Mouse (Mus musculus): ENCODE results near the gene Tpi1. TPM values are rescaled to one million over a fixed set of nuclear protein-coding genes. Genes with fewer than 3 reads are reported as not detected.
"Not testable (repeated sequence)": the region's sequence is repeated elsewhere in the genome, so short reads cannot be mapped to it uniquely, and the experiment has no call there.

Gene Tpi1
- polyA plus RNA-seq, 1 experiment from 2014 or later = 461 TPM

DNA sequence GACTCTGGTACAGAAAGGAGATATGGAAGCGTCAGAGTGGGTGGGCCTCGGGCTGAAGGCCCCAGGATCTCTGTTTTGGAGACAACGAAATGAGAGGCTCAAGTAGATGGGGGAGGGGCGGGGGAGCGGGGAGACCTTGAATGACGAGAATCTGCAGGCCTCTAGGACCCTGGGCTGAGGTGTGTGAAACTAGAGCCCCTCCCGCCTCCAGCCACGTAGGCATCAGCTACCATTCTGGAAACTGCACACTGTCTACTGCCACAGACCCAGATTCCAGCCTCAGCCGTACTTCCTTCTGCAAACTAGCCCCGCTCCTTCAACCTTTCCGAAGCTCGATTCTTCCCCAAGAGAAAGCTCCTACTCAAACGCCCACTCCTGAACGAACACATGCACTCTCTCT lies 42.2 kb upstream of the Tpi1 start:
- 9% methylated on average over 14 of the region's 14 CpGs for WGBS
- Histone ChIP-seq H3K27me3 (replicated peaks) (no peaks in the 10 kb centered on the region), H3K4me3 (peak overlapping the region; percentile 75), H3K36me3 (peaks cover 8% of the 10 kb centered on the region; the same call in 1 of the 2 replicates), H3K9ac (peak overlapping the region; percentile 94), H3K4me1 (peaks cover 42% of the 10 kb centered on the region), H3K9me3 (no peaks in the 10 kb centered on the region), H3K27ac (peak overlapping the region; percentile 95), H3K4me2 (replicated peaks) (peak overlapping the region; percentile 87)
- ATAC-seq (ENCODE audit: low FRiP score, low read depth) = peak; percentile 62

- Histone ChIP-seq H3K4me1 (peaks cover 27% of the 10 kb centered on the region), H3K4me2 (replicated peaks) (no peak overlapping the region), H3K9ac (no peak overlapping the region), H3K9me3 (no peaks in the 10 kb centered on the region), H3K27me3 (replicated peaks) (no peaks in the 10 kb centered on the region), H3K27ac (no peak overlapping the region), H3K36me3 (peaks cover 13% of the 10 kb centered on the region), H3K4me3 (no peak overlapping the region)
- 81% methylated on average over 12 of the region's 12 CpGs for WGBS
- no peak for ATAC-seq (ENCODE audit: low FRiP score, low read depth)
These were observed 40.6 kb upstream of the Tpi1 start for GRCm38 (mm10) chr6:124854647-124855046.

GRCm38 (mm10) chr6:124850535-124850934 lies 36.4 kb upstream of the Tpi1 start:
- Histone ChIP-seq H3K9me3 (no peaks in the 10 kb centered on the region), H3K27me3 (replicated peaks) (no peaks in the 10 kb centered on the region), H3K4me2 (replicated peaks) (no peak overlapping the region), H3K9ac (no peak overlapping the region), H3K4me3 (no peak overlapping the region), H3K27ac (no peak overlapping the region), H3K36me3 (peaks cover 16% of the 10 kb centered on the region), H3K4me1 (no peaks in the 10 kb centered on the region)
- 45% methylated on average over 8 of the region's 8 CpGs for WGBS
- no peak for ATAC-seq (ENCODE audit: low FRiP score, low read depth)

GRCm38 (mm10) chr6:124847305-124847704 lies 33.2 kb upstream of the Tpi1 start:
- no peaks in the 10 kb centered on the region for H3K27me3 ChIP-seq (replicated peaks)
- H3K4me2 ChIP-seq (replicated peaks) = 0 out of 2 replicates have a peak overlapping the region, but pooled peaks have one; percentile 17
- no peak overlapping the region for H3K27ac ChIP-seq
- peak; percentile 89 for ATAC-seq (ENCODE audit: low FRiP score, low read depth)
- H3K4me3 ChIP-seq = no peak overlapping the region
- 9% methylated on average over 9 of the region's 9 CpGs for WGBS
- H3K9me3 ChIP-seq = no peaks in the 10 kb centered on the region
- H3K9ac ChIP-seq = no peak overlapping the region
- H3K4me1 ChIP-seq = no peaks in the 10 kb centered on the region
- H3K36me3 ChIP-seq = peaks cover 11% of the 10 kb centered on the region; the same call in 1 of the 2 replicates

DNA sequence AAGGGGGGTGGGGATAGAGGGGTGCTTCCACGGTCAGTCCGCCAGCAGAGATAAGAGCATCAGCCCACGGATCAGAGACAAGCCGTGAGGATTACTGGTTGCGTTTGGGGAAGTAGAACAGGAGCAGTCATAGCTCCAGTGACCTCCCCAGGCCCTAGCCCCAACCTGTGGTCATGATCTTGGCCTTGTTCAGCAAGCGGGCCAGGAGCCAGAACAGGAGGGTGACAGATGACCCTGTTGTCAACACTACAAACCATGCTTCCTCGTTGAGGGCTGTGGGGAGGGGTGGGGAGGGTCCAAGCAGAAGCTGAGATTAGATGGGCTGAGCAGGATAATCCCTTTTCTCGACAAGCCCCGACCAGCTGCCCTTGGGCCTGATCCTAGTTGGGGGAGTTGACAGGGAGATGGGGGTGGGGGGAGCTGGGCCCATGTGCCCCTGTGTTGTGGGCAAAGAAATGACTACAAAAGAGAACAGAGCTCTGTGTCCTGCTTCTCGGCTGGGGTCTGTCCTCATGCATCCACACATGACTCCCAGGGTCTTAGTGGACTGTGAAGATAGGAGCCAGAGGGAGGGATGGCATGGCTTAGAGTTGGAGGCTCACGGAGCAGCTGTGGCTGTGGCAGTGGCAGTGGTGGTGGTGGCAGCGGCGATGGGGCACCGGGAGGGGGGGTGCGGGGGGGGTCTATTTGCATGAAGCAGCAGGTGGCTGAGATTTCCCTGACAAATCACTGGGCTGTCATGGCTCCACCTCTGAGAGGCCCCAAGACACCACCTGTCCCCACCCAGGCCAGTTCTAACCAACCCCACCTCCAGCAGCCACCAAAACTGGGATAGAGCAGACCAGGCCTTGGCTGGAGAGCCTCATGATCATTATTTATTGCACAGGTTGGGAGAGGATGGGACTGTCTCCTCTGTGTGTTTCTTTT lies 26.4 kb upstream of the Tpi1 start, which contains the start of gene Gnb3:
Gene Gnb3 (minus strand): TSS at position 35 of the 927 bp plus-strand sequence.
- peak; percentile 27; the same call in 1 of the 2 replicates for ATAC-seq (ENCODE audit: low FRiP score, low read depth)
- 42% methylated on average over 15 of the region's 15 CpGs for WGBS
- peaks cover 14% of the 10 kb centered on the region for H3K4me1 ChIP-seq
- peak within 1 kb of the TSS; percentile 38; the same call in 1 of the 2 replicates for H3K9ac ChIP-seq
- peaks cover 8% of the 10 kb centered on the region for H3K36me3 ChIP-seq
- H3K9me3 ChIP-seq = no peaks in the 10 kb centered on the region
- H3K27me3 ChIP-seq (replicated peaks) = 0 out of 2 replicates have a peak, but pooled peaks cover 6% of the 10 kb centered on the region
- no peak within 1 kb of the TSS for H3K27ac ChIP-seq
- peak within 1 kb of the TSS; percentile 28 for H3K4me2 ChIP-seq (replicated peaks)
- H3K4me3 ChIP-seq = no peak within 1 kb of the TSS

- Histone ChIP-seq H3K4me1 (peaks cover 16% of the 10 kb centered on the region), H3K9ac (peak overlapping the region; percentile 38; the same call in 1 of the 2 replicates), H3K4me2 (replicated peaks) (peak overlapping the region; percentile 28), H3K27ac (no peak overlapping the region), H3K27me3 (replicated peaks) (0 out of 2 replicates have a peak, but pooled peaks cover 6% of the 10 kb centered on the region), H3K36me3 (peaks cover 8% of the 10 kb centered on the region), H3K4me3 (no peak overlapping the region), H3K9me3 (no peaks in the 10 kb centered on the region)
- peak; percentile 22; the same call in 1 of the 2 replicates for ATAC-seq (ENCODE audit: low FRiP score, low read depth)
- 15% methylated on average over 8 of the region's 8 CpGs for WGBS
These were observed 25.7 kb upstream of the Tpi1 start for GRCm38 (mm10) chr6:124839805-124840204.

- H3K4me3 ChIP-seq = no peak overlapping the region
- no peak overlapping the region for H3K9ac ChIP-seq
- H3K4me2 ChIP-seq (replicated peaks) = no peak overlapping the region
- H3K27ac ChIP-seq = no peak overlapping the region; the same call in 1 of the 2 replicates
- ATAC-seq (ENCODE audit: low FRiP score, low read depth) = no peak
- no peaks in the 10 kb centered on the region for H3K9me3 ChIP-seq
- H3K4me1 ChIP-seq = peaks cover 16% of the 10 kb centered on the region
- H3K27me3 ChIP-seq (replicated peaks) = 0 out of 2 replicates have a peak, but pooled peaks cover 6% of the 10 kb centered on the region
- peaks cover 23% of the 10 kb centered on the region for H3K36me3 ChIP-seq
- WGBS = 84% methylated on average over 7 of the region's 7 CpGs
These were observed 22.3 kb upstream of the Tpi1 start for GRCm38 (mm10) chr6:124836411-124836810.

- H3K27ac ChIP-seq = no peak overlapping the region
- H3K4me3 ChIP-seq = no peak overlapping the region
- H3K27me3 ChIP-seq (replicated peaks) = 0 out of 2 replicates have a peak, but pooled peaks cover 6% of the 10 kb centered on the region
- H3K4me1 ChIP-seq = peaks cover 20% of the 10 kb centered on the region
- peaks cover 20% of the 10 kb centered on the region; the same call in 1 of the 2 replicates for H3K36me3 ChIP-seq
- H3K9ac ChIP-seq = no peak overlapping the region
- no peak overlapping the region for H3K4me2 ChIP-seq (replicated peaks)
- H3K9me3 ChIP-seq = no peaks in the 10 kb centered on the region
- no peak for ATAC-seq (ENCODE audit: low FRiP score, low read depth)
- whole genome bisulfite sequencing = 51% methylated on average over 10 of the region's 10 CpGs
These were observed 21.4 kb upstream of the Tpi1 start for GRCm38 (mm10) chr6:124835531-124835930.

DNA sequence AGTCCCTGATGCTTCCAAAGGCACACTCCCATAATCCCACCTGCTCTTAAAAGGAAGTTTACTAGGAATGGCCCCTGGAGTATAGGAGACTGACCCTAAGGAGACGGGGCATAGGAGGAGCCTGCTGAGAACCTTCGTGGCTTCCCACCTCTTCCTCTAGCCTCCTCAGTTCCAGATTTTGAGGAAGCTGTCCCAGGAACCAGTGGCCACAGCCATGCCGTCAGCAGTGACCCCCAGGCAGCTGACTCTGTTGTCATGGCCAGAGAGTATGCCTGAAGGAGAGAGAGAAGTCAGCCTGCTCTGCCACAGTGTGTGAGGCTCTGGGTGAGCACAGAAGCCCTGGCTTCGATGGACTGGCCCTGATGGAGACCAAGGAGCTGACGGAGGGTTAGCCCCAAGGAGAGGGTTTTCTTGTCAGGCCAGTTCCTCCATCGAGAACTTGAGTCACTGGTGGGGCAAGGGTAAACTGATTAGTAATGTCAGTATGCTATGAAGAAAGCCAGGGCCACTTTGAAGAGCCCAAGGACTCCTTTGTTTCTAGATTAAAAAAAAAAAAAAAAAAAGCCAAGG lies 20.5 kb upstream of the Tpi1 start:
- H3K4me1 ChIP-seq = peaks cover 14% of the 10 kb centered on the region
- 0 out of 2 replicates have a peak, but pooled peaks cover 4% of the 10 kb centered on the region for H3K27me3 ChIP-seq (replicated peaks)
- no peaks in the 10 kb centered on the region for H3K9me3 ChIP-seq
- no peak overlapping the region for H3K27ac ChIP-seq
- H3K36me3 ChIP-seq = peaks cover 20% of the 10 kb centered on the region; the same call in 1 of the 2 replicates
- H3K9ac ChIP-seq = no peak overlapping the region
- WGBS = 88% methylated on average over 6 of the region's 6 CpGs
- no peak for ATAC-seq (ENCODE audit: low FRiP score, low read depth)
- H3K4me2 ChIP-seq (replicated peaks) = no peak overlapping the region
- H3K4me3 ChIP-seq = no peak overlapping the region

GRCm38 (mm10) chr6:124831649-124832048 lies 17.6 kb upstream of the Tpi1 start:
- H3K4me3 ChIP-seq = no peak overlapping the region
- H3K27me3 ChIP-seq (replicated peaks) = no peaks in the 10 kb centered on the region
- no peaks in the 10 kb centered on the region for H3K9me3 ChIP-seq
- H3K9ac ChIP-seq = no peak overlapping the region
- peaks cover 22% of the 10 kb centered on the region for H3K4me1 ChIP-seq
- H3K36me3 ChIP-seq = peaks cover 25% of the 10 kb centered on the region; the same call in 1 of the 2 replicates
- 94% methylated on average over 8 of the region's 8 CpGs for WGBS
- peak overlapping the region; percentile 85 for H3K4me2 ChIP-seq (replicated peaks)
- ATAC-seq (ENCODE audit: low FRiP score, low read depth) = no peak
- H3K27ac ChIP-seq = no peak overlapping the region

GRCm38 (mm10) chr6:124831199-124831598 lies 17.1 kb upstream of the Tpi1 start:
- Histone ChIP-seq H3K4me1 (peaks cover 22% of the 10 kb centered on the region), H3K4me2 (replicated peaks) (peak overlapping the region; percentile 85), H3K9ac (peak overlapping the region; percentile 33; the same call in 1 of the 2 replicates), H3K36me3 (peaks cover 27% of the 10 kb centered on the region)
- WGBS = 93% methylated on average over 4 of the region's 4 CpGs
- H3K27me3 ChIP-seq (replicated peaks); H3K4me3 ChIP-seq; H3K9me3 ChIP-seq; H3K27ac ChIP-seq; ATAC-seq (ENCODE audit: low FRiP score, low read depth): not testable (repeated sequence)
